Mouse (Mus musculus) bone marrow macrophage, adult 2 months (primary cell): ENCODE data around the gene Wdr54. TPM values are rescaled to one million over a fixed set of nuclear protein-coding genes. Genes with fewer than 3 reads are reported as not detected.

ENCODE experiments used
- H3K27ac ChIP-seq: 2 replicates; pipeline ENCODE4 v1.5.1; 2012; ENCODE audit warnings: low read depth, low read length; ENCODE audit not compliant: insufficient read depth
- H3K4me1 ChIP-seq: 2 replicates; pipeline ENCODE4 v1.6.1; 2012; ENCODE audit warnings: low read length; ENCODE audit not compliant: control insufficient read depth, insufficient read depth
- H3K4me3 ChIP-seq: 2 replicates; pipeline ENCODE4 v1.5.1; 2012; ENCODE audit warnings: mild to moderate bottlenecking, low read length, moderate library complexity; ENCODE audit not compliant: insufficient read depth
- CTCF ChIP-seq: IDR thresholded peaks from 2 replicates; pipeline ENCODE4 v1.5.1; 2012; ENCODE audit warnings: low read depth, mild to moderate bottlenecking, low read length, moderate library complexity
- POLR2A ChIP-seq: IDR thresholded peaks from 2 replicates; pipeline ENCODE4 v1.6.1; 2012; ENCODE audit warnings: mild to moderate bottlenecking, low read depth, low read length, borderline replicate concordance
- polyA plus RNA-seq: library from polyadenylated mRNA; stranded (reverse); fragments of >200 nt; gene quantifications from 2 replicates; pipeline ENCODE4 v1.2.4, GENCODE M21; 2012; ENCODE audit not compliant: missing spikeins, insufficient read depth, insufficient read length

Gene Wdr54
- 1.5 and 3.5 TPM in 2 replicates for polyA plus RNA-seq

DNA sequence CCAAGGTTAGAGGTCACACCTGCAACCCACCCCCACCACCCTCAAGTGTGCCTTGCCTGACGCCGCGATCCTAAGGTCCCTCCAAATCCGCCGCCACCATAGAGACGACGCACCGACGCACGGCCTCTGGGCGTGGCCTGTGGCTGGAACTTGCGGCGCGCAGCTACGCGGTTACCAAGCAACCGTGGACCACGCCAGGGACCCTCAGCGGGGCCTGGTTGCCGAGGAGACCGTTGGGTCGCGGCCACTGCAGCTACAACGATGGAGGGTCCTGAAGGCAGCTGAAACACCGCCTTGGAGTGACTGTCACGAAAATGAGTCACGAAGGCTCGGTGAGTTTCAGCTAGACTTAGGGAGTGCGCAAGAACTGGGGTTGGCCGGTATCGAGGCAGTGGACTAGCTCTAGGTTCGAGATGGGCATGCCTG lies at the start of gene Wdr54, which contains the start of gene 1700003E16Rik:
Wdr54 (minus strand) TSS at position 139 of the 426 bp plus-strand sequence.
1700003E16Rik (plus strand) TSS at position 146 of the 426 bp plus-strand sequence.
- no peak for TF ChIP-seq CTCF
- no peak for TF ChIP-seq POLR2A
- Histone ChIP-seq H3K4me1 (no peaks in the 10 kb centered on the region), H3K4me3 (peak within 1 kb of the TSS; percentile 74), H3K27ac (no peak within 1 kb of the TSS)

DNA sequence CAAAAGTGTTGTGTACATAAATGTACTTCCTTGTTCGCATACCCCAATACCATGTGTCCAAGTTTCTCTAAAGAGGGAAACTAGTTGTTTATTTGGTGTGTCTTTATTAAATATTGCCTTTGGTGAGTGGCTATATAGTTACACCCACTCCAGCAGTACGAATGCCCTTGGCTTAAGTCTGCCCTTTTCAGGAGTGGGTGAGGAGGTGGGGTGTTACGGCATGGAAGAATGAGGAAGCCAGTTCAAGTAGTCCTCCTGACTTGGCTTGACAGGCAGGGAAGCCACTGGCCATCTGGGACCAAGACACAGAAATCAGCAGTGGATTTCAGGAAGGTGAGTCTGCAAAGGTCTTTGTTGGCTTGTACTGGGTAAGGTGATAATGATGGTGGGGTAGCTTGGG lies 49.7 kb upstream of the Wdr54 start:
- no peak for TF ChIP-seq POLR2A
- no peak for TF ChIP-seq CTCF
- Histone ChIP-seq H3K27ac (no peak overlapping the region), H3K4me1 (no peaks in the 10 kb centered on the region), H3K4me3 (no peak overlapping the region)

DNA sequence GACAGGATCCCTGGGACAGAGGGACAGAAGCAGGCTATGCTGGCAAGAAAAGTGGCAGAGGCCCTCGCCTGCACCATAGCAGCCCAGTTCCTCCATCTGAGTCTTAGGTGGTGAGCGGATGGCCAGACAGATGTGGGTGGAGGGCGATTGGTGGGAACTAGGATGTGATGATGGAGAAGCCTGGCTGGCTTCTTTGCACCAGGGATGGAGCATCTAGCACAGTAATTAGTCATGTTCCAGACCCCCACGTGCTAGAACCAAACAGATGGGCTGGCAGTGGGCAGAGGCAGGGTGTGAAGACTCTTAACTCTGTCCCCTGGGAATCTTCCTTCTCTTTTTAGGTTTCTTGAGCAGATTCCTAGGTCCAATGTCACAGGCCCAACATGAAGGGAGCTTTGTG lies 47.1 kb upstream of the Wdr54 start:
- Histone ChIP-seq H3K4me1 (no peaks in the 10 kb centered on the region), H3K4me3 (no peak overlapping the region), H3K27ac (no peak overlapping the region)
- TF ChIP-seq CTCF (no peak), POLR2A (no peak)

DNA sequence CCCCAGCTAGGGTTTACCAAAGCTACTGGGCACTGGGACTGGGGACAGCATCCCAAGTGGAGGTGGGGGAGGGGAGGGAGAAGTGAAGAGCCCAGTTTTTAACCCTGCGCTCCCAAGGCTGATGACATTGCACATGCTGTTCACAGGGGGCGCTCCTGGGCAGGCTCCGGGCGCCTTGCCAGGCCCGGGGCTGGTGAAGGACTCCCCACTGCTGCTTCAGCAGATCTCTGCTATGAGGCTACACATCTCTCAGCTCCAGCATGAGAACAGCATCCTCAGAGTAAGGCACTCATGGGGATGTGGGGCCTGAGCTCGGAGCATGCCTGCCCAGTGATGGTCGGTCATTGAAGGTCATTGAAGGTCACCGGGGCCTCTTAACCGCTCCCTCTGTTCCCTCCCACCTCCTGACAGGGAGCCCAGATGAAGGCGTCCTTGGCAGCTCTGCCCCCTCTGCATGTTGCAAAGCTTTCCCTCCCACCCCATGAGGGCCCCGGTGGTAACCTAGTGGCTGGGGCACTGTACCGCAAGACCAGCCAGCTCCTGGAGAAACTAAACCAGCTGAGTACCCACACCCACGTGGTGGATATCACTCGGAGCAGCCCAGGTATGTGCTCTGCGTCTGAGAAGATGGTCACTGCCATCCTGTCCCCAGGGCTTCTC lies 41.3 kb upstream of the Wdr54 start:
- Histone ChIP-seq H3K27ac (no peak overlapping the region), H3K4me3 (no peak overlapping the region), H3K4me1 (no peaks in the 10 kb centered on the region)
- TF ChIP-seq CTCF = no peak
- no peak for TF ChIP-seq POLR2A

DNA sequence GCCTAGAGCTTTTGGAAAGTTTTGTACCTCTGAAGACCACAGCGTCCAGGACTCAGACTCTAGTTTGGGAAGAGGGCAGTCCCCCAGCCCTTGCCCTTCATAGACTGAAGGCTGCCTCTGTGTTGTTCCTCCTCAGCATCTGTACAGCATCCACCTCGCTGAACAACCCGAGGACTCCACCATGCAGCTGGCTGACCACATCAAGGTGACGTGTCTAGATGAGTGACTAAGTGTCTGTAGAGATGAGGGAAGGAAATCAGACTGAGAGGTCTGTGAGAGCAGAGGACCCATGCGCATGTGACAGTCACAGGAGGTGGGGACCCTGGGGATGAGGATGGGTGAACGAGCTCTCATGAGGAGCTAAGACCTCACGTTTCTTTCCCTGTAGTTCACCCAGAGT lies 37.4 kb upstream of the Wdr54 start:
- H3K27ac ChIP-seq = no peak overlapping the region
- TF ChIP-seq CTCF (no peak), POLR2A (no peak)

DNA sequence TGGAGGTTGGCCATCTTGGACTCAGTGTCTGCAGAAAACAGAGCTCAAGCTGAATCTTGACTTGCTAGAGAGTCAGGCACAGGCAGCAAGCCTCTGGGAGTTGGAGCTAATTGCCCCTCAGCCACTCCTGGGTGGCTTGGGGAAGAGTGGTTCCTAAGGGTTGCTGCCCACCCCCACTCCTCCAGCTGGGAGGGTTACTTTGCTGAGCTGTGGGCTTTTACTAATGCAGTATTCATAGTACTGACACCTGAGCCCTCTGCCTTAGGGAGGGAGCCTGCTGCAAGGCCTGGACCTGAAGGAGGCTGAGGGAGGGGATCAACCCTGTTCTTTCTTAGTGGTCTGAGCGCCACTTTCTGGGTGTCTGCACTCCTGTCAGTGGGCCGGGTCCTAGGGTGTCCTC lies 30.7 kb upstream of the Wdr54 start:
- TF ChIP-seq CTCF (no peak), POLR2A (no peak)
- H3K27ac ChIP-seq = no peak overlapping the region
- H3K4me3 ChIP-seq = no peak overlapping the region
- H3K4me1 ChIP-seq = no peaks in the 10 kb centered on the region

More for the DNA sequence above, 37.4 kb upstream of the Wdr54 start:
- H3K4me3 ChIP-seq = no peak overlapping the region
- H3K4me1 ChIP-seq = no peaks in the 10 kb centered on the region

DNA sequence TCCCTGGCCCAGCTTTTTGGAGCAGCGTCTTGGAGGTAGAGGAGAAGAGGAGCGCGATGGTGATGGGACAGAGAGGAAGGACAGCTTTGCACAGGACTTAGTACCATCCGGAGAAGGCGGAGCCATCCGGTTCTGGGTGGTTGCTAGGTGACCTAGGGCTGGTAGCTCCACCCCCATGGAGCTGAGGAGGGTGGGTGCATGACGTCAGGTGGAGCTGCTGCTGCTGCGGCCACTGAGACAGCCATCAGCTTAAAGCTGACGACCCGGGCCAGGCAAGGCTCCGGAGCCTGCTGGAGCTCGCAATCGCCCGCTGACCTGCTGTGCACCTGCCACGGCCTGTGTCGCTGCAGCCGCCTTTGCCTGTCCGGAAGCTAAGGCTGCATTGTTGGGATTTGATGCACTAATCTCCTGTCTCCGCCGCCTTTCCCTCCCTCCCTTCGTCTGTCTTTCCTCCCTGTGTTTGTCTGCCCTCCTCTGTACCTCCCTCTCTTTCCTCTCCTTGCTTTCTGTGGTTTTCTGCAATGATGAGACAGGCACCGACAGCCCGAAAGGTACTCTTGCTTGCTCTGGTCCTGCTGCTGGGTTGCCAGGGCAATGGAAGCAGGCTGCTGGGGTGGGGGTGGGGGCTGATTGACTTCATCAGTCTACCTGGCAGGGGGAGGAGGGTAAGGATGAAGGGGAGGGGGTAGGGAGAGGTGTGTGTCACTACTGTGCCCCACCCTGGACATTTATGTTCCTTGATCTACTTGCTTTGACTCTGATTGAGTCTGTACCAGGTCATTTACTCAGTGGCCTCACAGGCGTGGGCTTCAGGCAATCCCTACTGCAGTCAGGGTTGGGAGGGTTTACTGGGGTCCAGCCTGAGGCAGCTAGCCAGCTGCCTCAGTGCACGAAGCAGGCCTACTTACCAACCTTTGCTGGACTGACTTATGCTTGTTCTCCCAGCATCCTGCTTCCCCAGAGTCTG lies 30.0 kb upstream of the Wdr54 start:
- Histone ChIP-seq H3K4me1 (no peaks in the 10 kb centered on the region), H3K27ac (no peak overlapping the region)

DNA sequence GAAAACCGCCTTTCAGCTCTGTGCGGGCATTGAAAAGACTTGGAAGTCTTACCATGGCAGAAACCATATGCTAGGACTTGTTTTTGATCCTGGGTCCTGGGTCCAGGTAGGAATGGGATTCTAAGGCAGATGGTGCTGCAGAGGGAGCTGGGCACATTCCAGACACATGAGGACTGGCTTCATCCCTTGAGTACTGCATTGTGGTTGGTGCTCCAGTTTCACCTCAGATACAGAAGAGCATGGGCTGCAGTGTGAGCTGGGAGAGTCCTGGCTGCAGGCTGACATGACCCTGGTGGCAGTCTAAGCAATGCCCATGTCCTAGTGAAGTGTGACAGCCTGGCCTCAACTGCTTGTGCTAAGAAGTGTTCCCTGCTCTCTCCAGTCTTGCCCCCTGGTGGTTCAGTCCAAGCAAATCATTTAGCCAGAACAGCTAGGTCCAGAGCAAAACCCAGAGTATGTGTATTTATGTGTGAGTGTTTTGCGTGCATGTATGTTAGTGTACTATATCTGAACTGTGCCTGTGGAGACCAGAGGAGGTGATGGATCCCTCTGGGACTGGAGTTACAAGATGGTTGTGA lies 28.8 kb upstream of the Wdr54 start:
- H3K27ac ChIP-seq = no peak overlapping the region
- TF ChIP-seq POLR2A = no peak
- no peak for TF ChIP-seq CTCF
- no peak overlapping the region for H3K4me3 ChIP-seq
- H3K4me1 ChIP-seq = no peaks in the 10 kb centered on the region

More for the DNA sequence above, 30.0 kb upstream of the Wdr54 start:
- TF ChIP-seq CTCF = no peak
- no peak overlapping the region for H3K4me3 ChIP-seq

DNA sequence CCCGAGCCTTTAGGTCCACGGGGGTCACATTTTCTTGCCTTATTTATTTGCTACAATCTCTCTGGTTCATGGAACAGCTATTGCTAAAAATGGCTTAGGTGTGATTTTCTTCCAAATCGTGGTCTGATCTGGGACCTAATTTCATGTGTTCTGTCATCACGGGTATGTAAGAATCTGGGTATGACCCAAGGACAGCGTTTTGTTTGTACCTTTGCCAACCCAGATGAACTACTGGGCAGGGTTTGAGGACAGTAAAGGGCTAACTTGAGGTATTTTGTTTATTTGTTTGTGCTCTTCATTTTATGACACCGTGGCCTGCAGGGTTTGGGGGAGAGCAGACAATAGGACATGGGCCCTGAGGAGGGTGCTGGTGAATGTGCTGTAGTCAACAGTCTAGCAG lies 24.4 kb upstream of the Wdr54 start:
- no peak overlapping the region for H3K27ac ChIP-seq
- H3K4me3 ChIP-seq = no peak overlapping the region
- H3K4me1 ChIP-seq = no peaks in the 10 kb centered on the region
- TF ChIP-seq POLR2A (no peak), CTCF (no peak)

DNA sequence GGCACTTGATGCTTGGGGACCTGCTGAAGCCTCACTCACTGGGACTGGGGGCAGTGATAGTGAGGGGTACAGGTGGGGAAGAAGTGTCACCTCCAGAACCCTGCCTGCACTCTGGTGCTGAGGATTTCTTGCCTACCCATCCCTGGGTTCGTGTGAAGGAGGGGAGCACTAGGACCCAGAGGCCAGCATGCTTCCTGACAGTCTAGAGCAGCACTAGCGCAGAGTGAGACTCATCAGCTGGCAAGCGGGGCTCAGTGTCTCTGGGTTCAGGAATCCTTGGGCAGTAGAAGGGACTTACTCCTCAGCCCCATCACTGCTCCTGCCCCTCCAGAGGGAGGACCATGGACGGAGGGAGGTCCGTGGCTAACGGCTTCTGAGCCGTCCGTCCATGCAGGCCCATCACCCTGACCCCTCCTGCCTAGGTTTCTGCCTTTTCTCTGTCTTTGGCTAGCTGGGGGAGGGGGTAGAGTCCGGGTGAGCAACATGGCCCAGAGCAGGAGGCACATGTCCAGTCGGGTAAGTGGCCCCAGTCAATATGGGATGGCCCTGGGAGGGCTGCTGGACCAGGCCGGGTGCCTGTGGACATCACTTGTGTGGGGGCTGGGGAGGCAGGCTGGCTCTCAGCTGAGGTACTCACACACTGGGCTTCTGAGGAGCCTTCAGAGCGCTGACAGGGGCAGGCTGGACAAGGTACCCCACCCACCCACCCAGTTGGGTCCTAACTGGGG lies 23.4 kb upstream of the Wdr54 start:
- Histone ChIP-seq H3K4me3 (no peak overlapping the region), H3K27ac (no peak overlapping the region), H3K4me1 (no peaks in the 10 kb centered on the region)
- TF ChIP-seq CTCF = no peak
- TF ChIP-seq POLR2A = no peak
